Mouse (Mus musculus) cortical plate, adult 2 months (tissue): Measurements from ENCODE around the gene Kcnc4.

Source experiments
- CTCF ChIP-seq: fragments of 200-500 bp; IDR thresholded peaks from 2 replicates; pipeline ENCODE4 v1.5.1; 2011; ENCODE audit warnings: mild to moderate bottlenecking, control low read depth, low read length; ENCODE audit not compliant: insufficient read depth; ENCODE audit errors: extremely low read depth
- POLR2A ChIP-seq: fragments of 200-500 bp; IDR thresholded peaks from 2 replicates; pipeline ENCODE4 v1.6.1; 2011; ENCODE audit warnings: mild to moderate bottlenecking, low read length, control low read depth; ENCODE audit not compliant: insufficient read depth; ENCODE audit errors: extremely low read depth

- TF ChIP-seq CTCF (no peak), POLR2A (peak; percentile 40; the same call in 1 of the 2 replicates)
These were observed 17.2 kb downstream of the Kcnc4 start for GRCm38 (mm10) chr3:107442191-107442590.
